Mouse (Mus musculus) brain, embryonic 14.5 days (tissue): ENCODE measurements around the gene Ttc30a2.

ENCODE experiments used
- CTCF ChIP-seq: fragments of 200-500 bp; IDR thresholded peaks from 2 replicates; pipeline ENCODE4 v1.5.1; 2012; ENCODE audit warnings: inconsistent platforms, mild to moderate bottlenecking, moderate library complexity, borderline replicate concordance; ENCODE audit not compliant: insufficient read depth, insufficient read length; ENCODE audit errors: extremely low read depth
- POLR2A ChIP-seq: fragments of 200-500 bp; IDR thresholded peaks from 2 replicates; pipeline ENCODE4 v1.6.1; 2012; ENCODE audit warnings: mild to moderate bottlenecking, inconsistent platforms, borderline replicate concordance; ENCODE audit not compliant: poor library complexity, insufficient read depth, insufficient read length, severe bottlenecking; ENCODE audit errors: extremely low read depth

DNA sequence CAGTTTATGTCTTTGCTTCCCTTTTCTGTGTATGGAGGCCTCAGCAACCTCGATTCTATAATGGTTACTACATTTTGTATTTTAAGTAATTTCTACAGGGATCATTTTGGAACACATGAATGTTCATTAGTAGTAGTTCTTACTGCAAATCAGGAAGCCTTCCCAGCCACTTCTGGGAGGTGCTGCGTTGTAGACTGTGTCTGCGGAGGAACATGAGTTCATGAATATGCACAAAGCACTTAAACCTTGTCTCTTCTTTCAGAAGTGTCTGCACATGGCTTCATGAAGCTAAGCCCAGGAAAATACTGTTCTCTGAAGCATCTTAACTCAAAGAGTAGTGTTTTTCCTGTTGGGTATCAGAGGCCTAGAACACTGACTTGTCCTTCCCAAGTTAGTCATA, 50.0 kb downstream of the Ttc30a2 start:
- TF ChIP-seq POLR2A: no peak
- TF ChIP-seq CTCF: no peak
